Mouse (Mus musculus) forebrain, embryonic 15.5 days (tissue): ENCODE results near the gene Pogz. TPM values are rescaled to one million over a fixed set of nuclear protein-coding genes. Genes with fewer than 3 reads are reported as not detected.

Experiments
- ATAC-seq: fragments of 200-750 bp; cut with Nextera tagmentation; replicated peaks from 2 replicates; pipeline ENCODE4 v1.8.0; 2017; ENCODE audit warnings: mild to moderate bottlenecking, moderate TSS enrichment, moderate library complexity
- H3K27ac ChIP-seq: fragments of 300-500 bp; sonication (generic); replicated peaks from 2 replicates; pipeline ENCODE4 v1.5.1; 2015; ENCODE audit warnings: mild to moderate bottlenecking, inconsistent platforms
- H3K27me3 ChIP-seq: fragments of 300-500 bp; sonication (generic); 2 replicates; pipeline ENCODE4 v1.6.1; 2015; ENCODE audit warnings: inconsistent platforms
- H3K36me3 ChIP-seq: fragments of 300-500 bp; sonication (generic); 2 replicates; pipeline ENCODE4 v1.6.1; 2015; ENCODE audit warnings: mild to moderate bottlenecking, inconsistent platforms
- H3K4me1 ChIP-seq: fragments of 300-500 bp; sonication (generic); 2 replicates; pipeline ENCODE4 v1.6.1; 2015; ENCODE audit warnings: inconsistent platforms
- H3K4me2 ChIP-seq: fragments of 300-500 bp; sonication (generic); replicated peaks from 2 replicates; pipeline ENCODE4 v1.6.1; 2015; ENCODE audit warnings: mild to moderate bottlenecking, inconsistent platforms
- H3K4me3 ChIP-seq: fragments of 300-500 bp; sonication (generic); 2 replicates; pipeline ENCODE4 v1.5.1; 2015; ENCODE audit warnings: mild to moderate bottlenecking, inconsistent platforms
- H3K9ac ChIP-seq: fragments of 300-500 bp; sonication (generic); replicated peaks from 2 replicates; pipeline ENCODE4 v1.6.1; 2015; ENCODE audit warnings: mild to moderate bottlenecking, inconsistent platforms
- H3K9me3 ChIP-seq: fragments of 300-500 bp; sonication (generic); 2 replicates; pipeline ENCODE4 v1.6.1; 2016; ENCODE audit warnings: inconsistent platforms
- WGBS: fragments of 180-500 bp; shearing (Covaris S2); methylation state at CpG from one replicate; pipeline ENCODE4 v1.1.7; 2015; ENCODE audit warnings: mixed read lengths; 5-methylcytosine and 5-hydroxymethylcytosine counted together
- polyA plus RNA-seq: library from polyadenylated mRNA; unstranded; fragments of >200 nt; fragmentation: Nextera tagmentation; extraction: Ambion mirVana; gene quantifications from 2 replicates; pipeline ENCODE4 v1.2.1, GENCODE M21; 2015

Gene Pogz
- polyA plus RNA-seq, 1 experiment from 2014 or later: 24.7 TPM

DNA sequence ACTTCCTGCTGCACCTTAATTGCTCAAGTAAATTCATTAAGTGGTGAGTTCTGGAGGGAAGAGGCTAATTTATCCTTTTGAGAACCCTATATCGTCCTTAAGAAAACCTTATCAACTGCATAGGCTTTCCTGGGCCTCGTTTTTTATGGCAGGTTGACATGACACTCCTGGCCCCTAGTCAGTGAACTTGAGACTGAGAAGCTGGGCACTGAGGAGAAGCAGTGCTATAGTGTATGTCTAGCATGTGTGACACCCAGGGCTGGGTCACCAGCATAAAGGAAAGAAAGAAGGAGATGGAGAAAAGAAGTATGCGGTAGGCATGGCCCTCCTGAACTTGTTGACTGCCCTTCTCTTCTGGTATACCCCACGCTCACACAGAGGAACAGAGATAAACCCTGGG is 23.3 kb upstream of the Pogz start:
- no peak overlapping the region for H3K4me2 ChIP-seq
- H3K27me3 ChIP-seq: no peaks in the 10 kb centered on the region
- H3K9ac ChIP-seq: no peak overlapping the region
- H3K27ac ChIP-seq: no peak overlapping the region
- no peak overlapping the region for H3K4me3 ChIP-seq
- H3K4me1 ChIP-seq: no peaks in the 10 kb centered on the region
- ATAC-seq: no peak
- 83% methylated on average over 4 of the region's 4 CpGs for WGBS
- H3K9me3 ChIP-seq: no peaks in the 10 kb centered on the region
- no peaks in the 10 kb centered on the region for H3K36me3 ChIP-seq

- H3K9ac ChIP-seq: no peak overlapping the region
- no peak overlapping the region for H3K4me2 ChIP-seq
- no peaks in the 10 kb centered on the region for H3K9me3 ChIP-seq
- no peak for ATAC-seq
- H3K27me3 ChIP-seq: no peaks in the 10 kb centered on the region
- H3K4me3 ChIP-seq: no peak overlapping the region
- no peaks in the 10 kb centered on the region for H3K36me3 ChIP-seq
- WGBS: 83% methylated on average over 4 of the region's 4 CpGs
- H3K4me1 ChIP-seq: no peaks in the 10 kb centered on the region
- H3K27ac ChIP-seq: no peak overlapping the region
These were observed 22.7 kb upstream of the Pogz start for GRCm38 (mm10) chr3:94814663-94815062.

GRCm38 (mm10) chr3:94815603-94816002 is 21.8 kb upstream of the Pogz start:
- no peaks in the 10 kb centered on the region for H3K36me3 ChIP-seq
- no peak overlapping the region for H3K4me2 ChIP-seq
- no peaks in the 10 kb centered on the region for H3K27me3 ChIP-seq
- H3K4me1 ChIP-seq: no peaks in the 10 kb centered on the region
- H3K27ac ChIP-seq: no peak overlapping the region
- no peak overlapping the region for H3K9ac ChIP-seq
- H3K4me3 ChIP-seq: no peak overlapping the region
- no peak for ATAC-seq
- no peaks in the 10 kb centered on the region for H3K9me3 ChIP-seq

- no peak overlapping the region for H3K4me2 ChIP-seq
These were observed 19.6 kb upstream of the Pogz start for GRCm38 (mm10) chr3:94817731-94818130.

GRCm38 (mm10) chr3:94819452-94820425 is 17.6 kb upstream of the Pogz start:
- Histone ChIP-seq H3K36me3 (no peaks in the 10 kb centered on the region), H3K9ac (no peak overlapping the region), H3K27me3 (no peaks in the 10 kb centered on the region), H3K4me1 (peaks cover 8% of the 10 kb centered on the region; the same call in 1 of the 2 replicates), H3K9me3 (no peaks in the 10 kb centered on the region), H3K27ac (no peak overlapping the region), H3K4me2 (no peak overlapping the region), H3K4me3 (no peak overlapping the region)
- no peak for ATAC-seq
- 76% methylated on average over 24 of the region's 24 CpGs for WGBS

More at GRCm38 (mm10) chr3:94817731-94818130, 19.6 kb upstream of the Pogz start:
- Histone ChIP-seq H3K4me3 (no peak overlapping the region), H3K27me3 (no peaks in the 10 kb centered on the region), H3K9ac (no peak overlapping the region), H3K27ac (no peak overlapping the region), H3K9me3 (no peaks in the 10 kb centered on the region), H3K36me3 (no peaks in the 10 kb centered on the region), H3K4me1 (peaks cover 8% of the 10 kb centered on the region; the same call in 1 of the 2 replicates)
- WGBS: 90% methylated on average over 2 of the region's 2 CpGs
- ATAC-seq: no peak

DNA sequence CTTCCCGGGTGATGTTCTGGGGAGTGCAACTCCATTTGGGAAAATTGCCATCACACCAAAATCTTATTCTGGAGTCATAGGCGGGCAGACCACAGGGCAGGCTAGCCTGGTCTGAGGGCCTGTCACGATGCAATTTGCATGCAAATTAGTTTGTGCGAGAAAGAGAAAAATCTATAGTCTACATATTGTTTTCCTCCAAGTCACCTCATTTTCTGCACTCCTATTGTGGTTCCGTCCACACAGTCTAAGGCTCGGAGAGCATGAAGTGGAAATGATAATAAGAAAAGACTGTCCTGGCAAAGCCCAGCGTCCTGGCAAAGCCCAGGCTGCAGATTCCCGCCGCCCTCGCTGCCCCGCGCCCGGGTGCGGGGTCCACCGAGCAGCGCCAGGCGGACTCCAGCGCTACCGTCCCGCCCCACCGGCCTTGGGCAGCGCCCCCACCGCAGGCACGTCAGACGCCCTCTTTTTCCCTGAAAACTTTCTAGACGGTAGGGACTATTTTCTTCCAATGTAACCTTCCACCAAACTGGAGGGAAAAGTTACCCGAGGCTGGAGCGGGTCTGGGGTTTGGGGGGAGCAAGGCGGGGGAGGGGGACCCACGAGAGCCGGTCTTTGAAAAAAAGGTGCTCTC is 16.2 kb upstream of the Pogz start:
- peak overlapping the region; percentile 75 for H3K4me2 ChIP-seq
- H3K4me3 ChIP-seq: peak overlapping the region; percentile 74
- H3K27me3 ChIP-seq: no peaks in the 10 kb centered on the region
- peak overlapping the region; percentile 86 for H3K27ac ChIP-seq
- H3K9ac ChIP-seq: peak overlapping the region; percentile 78
- H3K36me3 ChIP-seq: no peaks in the 10 kb centered on the region
- peak; percentile 79 for ATAC-seq
- no peaks in the 10 kb centered on the region for H3K9me3 ChIP-seq
- 1% methylated on average over 31 of the region's 31 CpGs for WGBS
- H3K4me1 ChIP-seq: peaks cover 8% of the 10 kb centered on the region; the same call in 1 of the 2 replicates

GRCm38 (mm10) chr3:94822082-94822481 is 15.3 kb upstream of the Pogz start:
- H3K36me3 ChIP-seq: no peaks in the 10 kb centered on the region
- peak overlapping the region; percentile 74 for H3K4me3 ChIP-seq
- ATAC-seq: no peak
- H3K27ac ChIP-seq: peak overlapping the region; percentile 86
- peaks cover 8% of the 10 kb centered on the region; the same call in 1 of the 2 replicates for H3K4me1 ChIP-seq
- H3K9ac ChIP-seq: peak overlapping the region; percentile 78
- H3K4me2 ChIP-seq: peak overlapping the region; percentile 75
- 72% methylated on average over 4 of the region's 4 CpGs for WGBS
- H3K9me3 ChIP-seq: no peaks in the 10 kb centered on the region
- H3K27me3 ChIP-seq: no peaks in the 10 kb centered on the region

DNA sequence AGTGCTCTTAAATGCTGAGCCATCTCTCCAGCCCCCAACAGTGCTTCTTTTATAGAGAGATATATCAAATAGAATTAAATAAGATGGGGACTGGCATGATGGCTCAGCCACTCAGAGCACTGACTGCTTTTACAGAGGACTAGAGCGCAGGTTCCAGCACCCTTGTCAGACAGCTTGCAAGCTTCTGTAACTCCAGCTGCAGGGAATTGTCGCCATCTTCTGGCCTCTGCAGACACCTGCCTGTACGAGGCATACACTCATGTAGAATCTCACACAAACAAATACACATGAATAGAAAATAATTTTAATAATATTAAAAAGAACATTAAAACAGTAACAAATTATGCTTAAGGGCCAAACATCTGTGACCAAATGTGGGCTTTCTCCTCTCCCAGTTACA is 13.3 kb upstream of the Pogz start:
- Histone ChIP-seq H3K9ac (no peak overlapping the region), H3K4me1 (peaks cover 8% of the 10 kb centered on the region; the same call in 1 of the 2 replicates), H3K4me3 (no peak overlapping the region), H3K27me3 (no peaks in the 10 kb centered on the region), H3K36me3 (no peaks in the 10 kb centered on the region), H3K27ac (no peak overlapping the region), H3K9me3 (no peaks in the 10 kb centered on the region), H3K4me2 (no peak overlapping the region)
- 79% methylated on average over 3 of the region's 3 CpGs for WGBS
- no peak for ATAC-seq

DNA sequence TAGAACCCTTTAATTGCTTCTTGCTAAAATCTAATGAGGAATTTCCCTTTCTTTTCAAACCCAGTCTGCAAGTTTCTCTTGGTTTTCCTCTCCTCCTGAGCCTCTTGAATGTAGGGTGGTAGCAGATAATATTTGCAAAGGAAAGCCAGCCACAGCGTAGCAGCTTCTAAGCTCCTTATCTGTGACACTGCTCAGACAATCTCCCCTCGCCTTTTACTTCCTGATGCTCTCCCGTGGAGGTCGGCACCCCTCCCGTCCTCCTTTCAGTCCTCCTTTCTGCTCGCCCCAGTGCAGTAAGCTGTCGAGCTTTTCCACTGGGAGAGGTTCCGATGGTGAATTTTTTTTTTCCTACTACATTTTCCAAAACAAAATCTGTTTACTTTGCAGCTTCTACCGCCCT is 5.3 kb upstream of the Pogz start:
- Histone ChIP-seq H3K4me2 (no peak overlapping the region), H3K9ac (no peak overlapping the region), H3K9me3 (no peaks in the 10 kb centered on the region), H3K4me3 (no peak overlapping the region), H3K4me1 (peaks cover 6% of the 10 kb centered on the region; the same call in 1 of the 2 replicates), H3K36me3 (no peaks in the 10 kb centered on the region), H3K27ac (no peak overlapping the region), H3K27me3 (no peaks in the 10 kb centered on the region)
- WGBS: 26% methylated on average over 9 of the region's 9 CpGs
- no peak for ATAC-seq

DNA sequence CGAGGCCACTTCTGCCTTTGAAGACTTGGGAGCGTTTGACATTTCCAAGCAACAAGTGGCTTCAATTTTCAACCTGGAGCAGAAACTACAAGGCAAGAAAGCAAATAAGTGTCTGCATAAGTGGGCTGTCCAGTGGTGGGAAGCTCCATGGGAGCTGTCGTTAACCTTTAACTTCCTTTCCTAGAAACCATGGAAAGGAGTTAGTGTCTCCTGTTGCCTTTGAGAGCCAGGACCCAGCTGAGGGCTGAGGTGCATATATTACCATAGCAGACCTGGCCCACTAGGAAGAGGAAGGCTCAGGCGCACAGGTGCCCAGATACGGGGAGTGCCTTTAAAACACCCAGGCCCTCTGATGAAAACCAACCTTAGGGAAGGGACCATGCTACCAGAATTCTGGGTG is 4.7 kb upstream of the Pogz start:
- 78% methylated on average over 5 of the region's 5 CpGs for WGBS
- no peak overlapping the region for H3K4me2 ChIP-seq
- H3K9ac ChIP-seq: no peak overlapping the region
- H3K4me3 ChIP-seq: no peak overlapping the region
- H3K36me3 ChIP-seq: no peaks in the 10 kb centered on the region
- H3K9me3 ChIP-seq: no peaks in the 10 kb centered on the region
- H3K27me3 ChIP-seq: no peaks in the 10 kb centered on the region
- peaks cover 6% of the 10 kb centered on the region; the same call in 1 of the 2 replicates for H3K4me1 ChIP-seq
- H3K27ac ChIP-seq: no peak overlapping the region
- ATAC-seq: no peak

GRCm38 (mm10) chr3:94833358-94833757 is 4.0 kb upstream of the Pogz start:
- no peak overlapping the region for H3K4me2 ChIP-seq
- peaks cover 6% of the 10 kb centered on the region; the same call in 1 of the 2 replicates for H3K4me1 ChIP-seq
- ATAC-seq: no peak
- no peaks in the 10 kb centered on the region for H3K36me3 ChIP-seq
- no peaks in the 10 kb centered on the region for H3K27me3 ChIP-seq
- no peak overlapping the region for H3K9ac ChIP-seq
- no peak overlapping the region for H3K27ac ChIP-seq
- H3K9me3 ChIP-seq: no peaks in the 10 kb centered on the region
- H3K4me3 ChIP-seq: no peak overlapping the region

DNA sequence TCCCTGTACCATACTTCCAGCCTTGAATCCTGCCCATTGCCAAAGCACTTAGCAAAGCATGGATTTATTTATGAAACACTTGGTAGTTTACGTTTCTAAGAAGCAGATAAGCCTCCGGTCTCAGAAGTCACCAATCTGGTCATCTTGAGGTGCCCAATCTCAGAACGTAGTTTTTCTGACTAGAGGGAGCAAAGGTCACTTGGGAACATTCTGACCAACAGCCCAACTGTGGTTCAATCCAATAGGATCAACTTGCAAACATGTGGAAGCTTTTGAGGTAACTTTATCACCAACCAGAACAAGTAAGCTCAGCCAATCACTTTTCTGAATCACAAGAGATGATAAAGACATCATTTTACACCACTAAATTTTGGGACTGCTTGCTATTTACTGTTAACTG is 2.0 kb upstream of the Pogz start:
- Histone ChIP-seq H3K9ac (no peak overlapping the region), H3K27me3 (no peaks in the 10 kb centered on the region), H3K36me3 (no peaks in the 10 kb centered on the region), H3K27ac (no peak overlapping the region), H3K4me1 (peaks cover 22% of the 10 kb centered on the region), H3K4me3 (no peak overlapping the region), H3K4me2 (no peak overlapping the region), H3K9me3 (no peaks in the 10 kb centered on the region)
- WGBS: 86% methylated on average over 3 of the region's 3 CpGs
- ATAC-seq: no peak
